Mouse (Mus musculus) A20 (cell line): ENCODE measurements around the gene Mapkapk2.
"Not testable (repeated sequence)": the region's sequence is repeated elsewhere in the genome, so short reads cannot be mapped to it uniquely, and the experiment has no call there.

ENCODE experiments used
- DNase-seq: peaks from one replicate; pipeline ENCODE4 v3.0.0-alpha.2; 2011; ENCODE audit warnings: low read depth, low spot score

Mapkapk2 gene

GRCm38 (mm10) chr1:131050617-131051016 lies 47.0 kb downstream of the Mapkapk2 start:
- DNase-seq = peak; percentile 30

GRCm38 (mm10) chr1:131050011-131050410 lies 47.6 kb downstream of the Mapkapk2 start:
- DNase-seq = no peak

DNA sequence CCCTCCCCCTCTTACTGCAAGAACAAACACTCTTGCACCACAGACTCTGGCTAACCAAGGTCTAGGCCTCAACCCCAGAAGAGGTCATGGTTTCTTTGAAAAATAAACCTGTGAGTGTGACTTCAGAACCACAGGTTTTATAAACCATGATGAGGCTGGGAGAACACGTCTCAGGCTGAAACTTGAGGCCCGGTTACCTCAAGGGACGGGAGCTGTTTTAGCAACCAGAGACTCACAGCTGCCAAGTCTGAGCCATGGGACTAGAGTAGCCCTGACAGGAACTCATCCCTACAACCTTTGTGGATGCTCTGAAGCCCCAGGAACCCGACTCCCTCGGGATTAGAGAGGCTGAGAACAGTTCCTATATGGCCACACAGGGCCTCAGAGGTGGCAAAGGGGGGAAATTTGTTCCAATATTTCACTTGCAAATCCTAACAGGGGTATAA lies 48.2 kb downstream of the Mapkapk2 start:
- no peak for DNase-seq

- DNase-seq = peak; percentile 26
Observed at GRCm38 (mm10) chr1:131048946-131049345, 48.7 kb downstream of the Mapkapk2 start.

DNA sequence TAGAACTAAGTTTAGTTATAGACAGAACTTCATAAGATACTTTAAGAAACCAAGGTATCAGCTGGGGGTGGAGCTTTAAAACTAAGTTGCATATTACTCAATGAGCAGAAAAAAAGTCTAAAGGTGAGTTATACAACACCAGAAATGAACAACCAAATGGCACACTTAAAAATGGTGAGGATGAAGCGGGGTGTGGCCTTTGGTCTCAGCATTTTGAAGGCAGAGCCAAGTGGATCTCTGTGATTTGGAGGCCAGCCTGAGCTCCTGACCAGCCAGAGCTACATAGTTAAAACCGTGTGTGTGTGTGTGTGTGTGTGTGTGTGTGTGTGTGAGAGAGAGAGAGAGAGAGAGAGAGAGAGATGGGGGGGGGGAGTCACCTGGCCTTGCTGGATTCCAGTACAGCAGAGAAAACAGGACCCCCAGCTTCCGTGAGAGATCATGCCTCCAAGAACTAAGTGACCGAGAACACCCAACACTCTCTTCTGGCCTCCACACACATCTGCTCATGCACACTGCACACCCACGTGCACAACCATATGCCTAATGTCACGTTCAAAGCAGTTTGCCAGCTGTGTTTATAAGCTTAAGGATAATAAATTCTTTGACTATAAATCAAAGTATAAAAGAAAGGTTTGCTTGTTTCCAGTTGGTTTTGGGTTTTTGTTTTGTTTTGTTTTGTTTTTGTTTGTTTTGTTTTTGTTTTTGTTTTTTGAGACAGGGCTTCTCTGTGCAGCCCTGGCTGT lies 49.3 kb downstream of the Mapkapk2 start:
- DNase-seq = no peak

DNA sequence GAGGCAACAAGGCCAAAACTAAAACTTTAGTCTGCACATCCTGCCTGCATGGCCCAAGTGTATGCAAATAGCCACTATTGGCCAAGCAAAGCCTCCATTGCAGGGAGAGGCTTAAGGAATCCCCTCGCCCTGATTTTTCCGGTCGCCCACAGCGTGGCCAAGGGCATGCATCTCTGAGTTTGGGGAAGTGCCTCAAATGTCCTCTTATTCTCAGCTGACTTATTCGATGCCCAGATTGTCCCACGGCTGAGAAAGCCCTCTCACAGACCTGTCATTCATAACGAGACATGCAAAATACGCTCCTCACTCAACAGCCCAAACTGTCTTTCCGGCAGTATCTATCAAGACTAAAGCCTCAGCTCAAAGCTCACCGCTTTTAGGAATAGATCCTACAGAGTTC lies 51.0 kb downstream of the Mapkapk2 start:
- DNase-seq = peak; percentile 87

DNA sequence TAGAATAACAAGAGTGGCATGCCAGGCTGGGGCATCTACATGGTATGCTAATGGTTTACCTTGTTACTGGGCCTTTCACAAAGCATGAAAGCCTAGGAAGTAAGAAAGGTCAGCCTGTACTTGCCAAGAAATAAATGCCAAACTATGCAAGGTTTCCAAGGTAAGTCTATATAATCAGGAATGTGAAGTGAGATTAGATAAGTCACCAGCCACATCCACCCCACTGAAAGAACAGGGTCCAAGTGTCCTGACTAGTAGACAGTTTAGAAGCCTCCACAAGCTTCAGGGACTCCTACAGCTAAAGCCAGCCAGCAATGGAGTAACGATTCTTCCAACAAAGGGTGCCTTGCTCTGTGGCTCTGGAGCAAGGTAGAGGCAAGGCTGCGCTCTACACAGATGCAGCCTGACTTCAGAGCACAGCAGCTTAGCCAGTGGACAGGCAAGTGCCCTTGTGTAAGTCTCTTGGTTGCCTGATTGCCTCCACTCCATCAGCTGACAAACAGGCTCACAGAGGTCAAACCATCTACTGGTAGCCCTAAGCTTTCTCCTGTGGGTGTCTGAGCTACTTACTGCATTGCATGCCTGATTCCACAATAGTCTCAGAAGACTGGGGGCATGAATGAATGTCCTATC lies 51.8 kb downstream of the Mapkapk2 start:
- DNase-seq = no peak

GRCm38 (mm10) chr1:131043636-131044035 lies 54.0 kb downstream of the Mapkapk2 start:
- no peak for DNase-seq

DNA sequence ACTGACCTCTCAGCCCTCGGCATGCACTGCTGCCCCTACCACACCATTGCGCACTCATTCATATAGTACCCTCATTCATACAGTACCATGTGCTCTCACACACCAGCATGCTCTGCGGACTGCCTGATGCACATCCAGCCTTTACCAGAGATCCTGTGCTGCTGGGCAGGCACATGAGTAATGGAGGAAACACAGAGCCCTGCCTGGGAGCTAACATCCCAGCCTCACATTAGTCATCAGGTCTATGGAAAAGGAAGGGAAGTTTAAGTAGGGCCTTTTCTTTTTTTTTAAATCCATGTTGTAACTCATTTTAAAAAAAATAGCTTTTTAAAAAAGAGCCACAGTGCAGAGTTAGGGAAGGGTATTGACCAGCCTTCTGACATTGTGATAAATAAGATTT lies 54.9 kb downstream of the Mapkapk2 start:
- no peak for DNase-seq

DNA sequence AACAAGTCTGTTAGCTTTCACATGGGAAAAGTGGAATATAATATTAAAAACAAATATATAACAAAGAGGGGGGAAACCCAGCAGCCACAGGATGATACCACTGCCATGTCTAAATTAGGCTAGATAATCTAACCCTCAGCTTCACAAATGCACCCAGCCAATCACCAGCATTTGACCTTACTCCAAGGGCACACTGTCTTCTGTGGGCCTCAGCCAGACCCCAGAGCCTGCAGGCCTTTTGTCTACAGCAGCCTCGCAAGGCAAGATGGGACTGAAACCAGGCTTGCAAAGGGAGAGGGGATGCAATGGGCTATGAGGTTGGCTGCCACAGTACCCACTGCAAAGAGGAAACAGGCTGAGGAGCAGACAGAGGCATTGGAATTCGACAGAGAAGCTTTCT lies 55.4 kb downstream of the Mapkapk2 start:
- DNase-seq = no peak

GRCm38 (mm10) chr1:131039479-131039878 lies 58.1 kb downstream of the Mapkapk2 start:
- DNase-seq = no peak

GRCm38 (mm10) chr1:131038415-131039017 lies 59.1 kb downstream of the Mapkapk2 start:
- peak; percentile 92 for DNase-seq

GRCm38 (mm10) chr1:131038001-131038400 lies 59.6 kb downstream of the Mapkapk2 start:
- peak; percentile 92 for DNase-seq

GRCm38 (mm10) chr1:131031267-131031666 lies 66.4 kb downstream of the Mapkapk2 start:
- DNase-seq = no peak

GRCm38 (mm10) chr1:131030261-131030660 lies 67.4 kb downstream of the Mapkapk2 start:
- no peak for DNase-seq

DNA sequence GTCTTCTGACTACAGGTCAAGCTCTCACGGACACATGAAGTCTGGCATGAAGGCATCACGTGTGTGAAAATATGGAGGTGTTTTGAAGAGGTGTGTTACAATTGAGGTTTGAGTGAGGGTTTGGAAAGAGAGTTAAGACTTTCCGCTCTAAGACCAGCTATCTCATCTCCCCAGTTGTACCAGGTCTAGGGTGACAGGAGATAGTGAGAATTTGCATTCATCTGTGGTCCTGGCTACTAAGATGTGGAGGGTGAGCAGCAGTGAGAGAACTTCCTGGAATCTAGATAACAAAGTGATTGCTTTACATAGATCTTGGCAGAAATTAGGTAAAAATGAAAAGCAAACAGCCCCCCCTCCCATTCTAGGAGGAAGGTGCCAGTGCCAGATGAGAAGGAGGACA lies 68.4 kb downstream of the Mapkapk2 start:
- no peak for DNase-seq

DNA sequence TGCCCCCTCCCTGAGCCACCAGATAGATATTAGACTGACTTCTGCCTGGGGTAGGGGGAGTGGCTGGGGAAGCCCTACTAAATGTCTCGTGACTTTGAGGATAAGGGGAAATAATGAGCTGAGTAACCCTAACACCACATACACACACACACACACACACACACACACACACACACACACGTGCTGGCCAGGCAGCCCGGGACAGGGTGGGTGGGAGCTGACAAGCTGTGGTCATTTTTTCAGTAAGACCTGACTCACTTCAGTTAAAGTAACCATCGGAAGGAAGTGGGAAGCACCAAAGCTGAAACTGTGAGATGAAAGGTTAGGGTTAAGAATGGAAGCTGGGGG lies 71.8 kb downstream of the Mapkapk2 start:
- DNase-seq = no peak

- no peak for DNase-seq
Observed at GRCm38 (mm10) chr1:131024900-131025842, 72.5 kb downstream of the Mapkapk2 start.

DNA sequence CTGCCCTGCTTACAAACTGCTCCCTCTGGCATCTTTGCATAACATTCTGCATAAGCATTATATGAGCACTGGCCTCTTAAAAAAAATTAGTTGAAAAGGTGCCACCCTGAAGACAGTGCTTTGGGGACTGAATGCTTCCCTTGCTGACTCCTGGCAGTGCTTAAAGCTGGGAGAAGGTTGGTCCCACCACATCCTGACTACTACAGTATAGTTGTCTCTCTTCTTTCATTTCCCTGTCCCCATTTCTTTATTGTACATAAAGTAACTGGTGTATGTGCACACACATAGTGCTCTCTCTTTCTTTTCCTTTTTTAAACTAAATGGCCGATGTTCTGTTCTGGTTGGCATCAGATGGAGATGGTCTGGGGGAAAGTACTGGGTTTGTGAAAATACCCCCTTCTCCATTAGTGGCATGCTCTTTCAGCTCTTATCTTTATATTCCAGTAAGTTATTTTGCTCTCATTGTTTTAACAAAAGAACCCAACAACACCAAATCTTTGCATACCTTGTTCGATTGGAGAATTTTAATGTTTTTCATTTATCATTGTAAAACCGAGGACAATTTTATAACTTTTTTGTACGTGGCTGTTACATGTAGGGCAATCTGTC lies 74.3 kb downstream of the Mapkapk2 start:
- DNase-seq = not testable (repeated sequence)

DNA sequence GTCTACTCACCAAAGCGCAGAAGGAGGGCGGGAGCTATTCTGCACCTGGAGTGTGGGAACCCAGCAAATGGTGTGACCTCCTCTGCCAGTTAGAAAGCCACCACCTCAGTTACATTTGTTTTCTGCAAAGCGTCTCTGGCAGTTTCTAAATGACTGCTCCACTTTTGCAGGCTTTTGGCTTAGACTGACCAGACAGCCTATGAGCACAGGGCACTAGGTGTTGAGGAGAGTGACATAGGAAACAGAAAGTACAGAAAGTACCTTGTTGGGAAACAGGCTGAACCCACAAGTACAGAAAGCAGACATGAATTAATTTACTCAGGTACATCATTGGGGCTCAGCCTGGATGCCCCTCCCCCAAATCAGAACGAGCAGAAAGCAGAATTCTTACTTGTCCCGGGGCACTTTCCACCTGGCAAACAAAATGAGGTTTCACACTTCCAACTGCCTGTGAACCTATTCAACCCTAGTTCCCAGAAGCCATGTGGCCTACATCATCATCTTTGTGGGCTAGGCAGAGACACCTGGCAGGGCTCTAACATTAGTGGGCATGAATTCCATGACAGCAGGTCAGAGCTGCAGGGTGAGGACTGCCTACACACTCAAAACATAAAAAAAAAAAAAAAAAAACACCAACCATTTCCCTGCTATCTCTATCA lies 74.9 kb downstream of the Mapkapk2 start:
- peak; percentile 91 for DNase-seq
